Mouse (Mus musculus): Measurements from ENCODE around the gene Atp6v0a2. TPM values are rescaled to one million over a fixed set of nuclear protein-coding genes. Genes with fewer than 3 reads are reported as not detected.
A peak's percentile ranks its signal among the peaks of the same experiment; 100 is the strongest.
"Not testable (repeated sequence)": the region's sequence is repeated elsewhere in the genome, so short reads cannot be mapped to it uniquely, and the experiment has no call there.

The Atp6v0a2 gene
- 56.9 and 170 TPM in 2 replicates for polyA plus RNA-seq (2012; rRNA removed)

- Histone ChIP-seq H3K36me3 (ENCODE audit: control insufficient read depth, insufficient read depth, low read length) (peaks cover 7% of the 10 kb centered on the region), H3K27me3 (ENCODE audit: control insufficient read depth, insufficient read depth, low read length) (no peaks in the 10 kb centered on the region), H3K4me1 (ENCODE audit: control insufficient read depth, insufficient read depth, insufficient read length, low read length) (peaks cover 35% of the 10 kb centered on the region), H3K4me3 (ENCODE audit: low read depth, low read length) (peak within 1 kb of the TSS; percentile 92), H3K27ac (ENCODE audit: insufficient read depth, low read depth, low read length) (peak within 1 kb of the TSS; percentile 99)
- TF ChIP-seq POLR2A (IDR thresholded peaks at IDR 0.05; ENCODE audit: low read depth, low read length), result peak; percentile 63
- no peak for TF ChIP-seq CTCF (IDR thresholded peaks at IDR 0.05; ENCODE audit: extremely low read depth, insufficient read length, insufficient replicate concordance, low read depth, low read length)
- under 1% methylated on average over 58 of the region's 58 CpGs for WGBS
Observed at GRCm38 (mm10) chr5:124628448-124629363, at the start of gene Atp6v0a2. Atp6v0a2 (plus strand) TSS chr5:124628576.

GRCm38 (mm10) chr5:124578633-124579317 is 49.6 kb upstream of the Atp6v0a2 start, which contains the start of the genes Eif2b1 and Gtf2h3:
Eif2b1 (minus strand) TSS chr5:124579131.
Gtf2h3 (plus strand) TSS chr5:124579140.
- TF ChIP-seq POLR2A (IDR thresholded peaks at IDR 0.05; ENCODE audit: low read depth, low read length) (peak; percentile 78), CTCF (IDR thresholded peaks at IDR 0.05; ENCODE audit: extremely low read depth, insufficient read length, insufficient replicate concordance, low read depth, low read length) (no peak)
- H3K4me1 ChIP-seq (ENCODE audit: control insufficient read depth, insufficient read depth, insufficient read length, low read length), result peaks cover 7% of the 10 kb centered on the region; the same call in 1 of the 2 replicates
- WGBS, result 1% methylated on average over 51 of the region's 51 CpGs
- peak within 1 kb of the TSS; percentile 24; the same call in 1 of the 2 replicates for H3K27ac ChIP-seq (ENCODE audit: insufficient read depth, low read depth, low read length)
- peaks cover 25% of the 10 kb centered on the region for H3K36me3 ChIP-seq (ENCODE audit: control insufficient read depth, insufficient read depth, low read length)
- peak within 1 kb of the TSS; percentile 88 for H3K4me3 ChIP-seq (ENCODE audit: low read depth, low read length)
- no peaks in the 10 kb centered on the region for H3K27me3 ChIP-seq (ENCODE audit: control insufficient read depth, insufficient read depth, low read length)

DNA sequence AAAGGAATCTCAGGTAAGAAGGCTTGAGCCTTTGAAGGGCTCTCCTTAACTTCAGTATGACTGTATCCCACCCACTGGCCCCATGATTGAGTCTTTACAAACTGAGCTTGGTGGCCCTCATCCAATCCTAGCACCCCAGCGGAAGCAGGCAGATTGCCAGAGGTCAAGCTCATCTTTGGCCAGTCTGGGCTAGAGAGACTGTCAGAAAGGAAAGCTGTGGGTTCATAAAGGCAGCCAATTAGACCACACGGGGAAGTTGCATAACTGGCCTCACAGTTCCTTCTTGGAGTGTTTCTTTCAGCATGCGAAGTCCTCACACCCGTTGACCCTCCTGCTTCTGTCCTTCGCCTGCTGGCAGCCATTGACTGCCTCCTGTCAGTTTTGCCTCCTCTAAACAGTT is 45.9 kb upstream of the Atp6v0a2 start:
- Histone ChIP-seq H3K27ac (ENCODE audit: insufficient read depth, low read depth, low read length) (no peak overlapping the region), H3K4me3 (ENCODE audit: low read depth, low read length) (no peak overlapping the region), H3K27me3 (ENCODE audit: control insufficient read depth, insufficient read depth, low read length) (no peaks in the 10 kb centered on the region), H3K4me1 (ENCODE audit: control insufficient read depth, insufficient read depth, insufficient read length, low read length) (peaks cover 7% of the 10 kb centered on the region; the same call in 1 of the 2 replicates), H3K36me3 (ENCODE audit: control insufficient read depth, insufficient read depth, low read length) (peaks cover 20% of the 10 kb centered on the region)
- WGBS, result 75% methylated on average over 5 of the region's 5 CpGs
- no peak for TF ChIP-seq CTCF (IDR thresholded peaks at IDR 0.05; ENCODE audit: extremely low read depth, insufficient read length, insufficient replicate concordance, low read depth, low read length)
- no peak for TF ChIP-seq POLR2A (IDR thresholded peaks at IDR 0.05; ENCODE audit: low read depth, low read length)

GRCm38 (mm10) chr5:124592768-124593167 is 35.6 kb upstream of the Atp6v0a2 start:
- peaks cover 34% of the 10 kb centered on the region for H3K36me3 ChIP-seq (ENCODE audit: control insufficient read depth, insufficient read depth, low read length)
- WGBS, result 97% methylated on average over 3 of the region's 3 CpGs
- TF ChIP-seq POLR2A (IDR thresholded peaks at IDR 0.05; ENCODE audit: low read depth, low read length), result no peak
- no peak for TF ChIP-seq CTCF (IDR thresholded peaks at IDR 0.05; ENCODE audit: extremely low read depth, insufficient read length, insufficient replicate concordance, low read depth, low read length)

DNA sequence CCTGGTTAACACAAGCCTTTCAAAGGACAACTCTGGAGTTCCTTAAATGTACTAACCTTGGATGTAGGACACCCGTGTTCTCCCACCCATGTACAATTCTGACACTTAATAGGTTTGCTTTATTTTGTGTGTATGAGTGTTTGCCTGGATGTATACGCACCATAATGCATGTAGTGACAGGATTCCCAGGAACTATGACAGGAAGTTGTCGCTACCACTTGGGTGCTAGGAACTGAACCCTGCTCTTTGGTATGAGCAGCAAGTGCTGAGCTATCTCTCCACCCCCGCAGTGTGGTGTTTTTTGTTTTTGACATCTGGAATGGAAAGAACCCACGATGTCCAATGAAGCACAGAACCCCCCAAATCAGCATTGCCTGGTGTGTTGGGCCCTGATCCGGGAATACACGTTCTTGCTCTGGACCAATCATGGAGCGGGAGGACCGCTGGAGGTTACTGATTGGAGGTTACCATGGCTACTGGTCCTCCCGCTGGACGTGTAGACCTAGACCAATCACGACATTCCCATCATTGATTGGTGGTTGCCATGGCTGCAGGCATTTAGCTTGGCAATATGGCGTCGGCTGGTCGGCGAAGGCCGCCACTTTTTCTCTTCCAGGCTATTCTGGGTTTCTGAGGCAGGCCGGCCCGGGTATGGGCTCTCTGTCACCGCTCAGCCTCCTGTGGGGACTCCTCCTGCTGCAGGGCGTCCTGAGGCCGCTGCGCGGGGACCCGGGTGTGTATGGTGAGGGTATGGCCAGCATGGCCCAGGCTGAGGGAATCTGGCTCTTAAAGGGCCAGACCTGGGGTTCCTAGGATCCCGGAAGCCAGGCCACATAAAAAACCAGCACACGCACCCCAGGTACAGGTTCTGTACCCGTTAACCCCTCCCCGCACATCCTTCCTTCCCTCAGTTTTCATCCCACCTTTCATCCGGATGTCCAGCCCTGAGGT is 29.9 kb upstream of the Atp6v0a2 start:
- whole genome bisulfite sequencing, result 9% methylated on average over 30 of the region's 30 CpGs
- no peak overlapping the region for H3K27ac ChIP-seq (ENCODE audit: insufficient read depth, low read depth, low read length)
- peaks cover 9% of the 10 kb centered on the region for H3K36me3 ChIP-seq (ENCODE audit: control insufficient read depth, insufficient read depth, low read length)
- peaks cover 4% of the 10 kb centered on the region for H3K4me1 ChIP-seq (ENCODE audit: control insufficient read depth, insufficient read depth, insufficient read length, low read length)
- H3K27me3 ChIP-seq (ENCODE audit: control insufficient read depth, insufficient read depth, low read length), result no peaks in the 10 kb centered on the region
- TF ChIP-seq CTCF (IDR thresholded peaks at IDR 0.05; ENCODE audit: extremely low read depth, insufficient read length, insufficient replicate concordance, low read depth, low read length) (no peak), POLR2A (IDR thresholded peaks at IDR 0.05; ENCODE audit: low read depth, low read length) (no peak)
- H3K4me3 ChIP-seq (ENCODE audit: low read depth, low read length), result peak overlapping the region; percentile 76

More at GRCm38 (mm10) chr5:124592768-124593167, 35.6 kb upstream of the Atp6v0a2 start:
- Histone ChIP-seq H3K4me1 (ENCODE audit: control insufficient read depth, insufficient read depth, insufficient read length, low read length) (no peaks in the 10 kb centered on the region), H3K27ac (ENCODE audit: insufficient read depth, low read depth, low read length) (no peak overlapping the region), H3K4me3 (ENCODE audit: low read depth, low read length) (no peak overlapping the region), H3K27me3 (ENCODE audit: control insufficient read depth, insufficient read depth, low read length) (no peaks in the 10 kb centered on the region)

- not testable (repeated sequence) for H3K27ac ChIP-seq (ENCODE audit: insufficient read depth, low read depth, low read length); H3K4me3 ChIP-seq (ENCODE audit: low read depth, low read length); H3K4me1 ChIP-seq (ENCODE audit: control insufficient read depth, insufficient read depth, insufficient read length, low read length); H3K36me3 ChIP-seq (ENCODE audit: control insufficient read depth, insufficient read depth, low read length); H3K27me3 ChIP-seq (ENCODE audit: control insufficient read depth, insufficient read depth, low read length)
- 61% methylated on average over 8 of the region's 8 CpGs for WGBS
Observed at GRCm38 (mm10) chr5:124599726-124600125, 28.6 kb upstream of the Atp6v0a2 start.

Measured in small intestine, adult 2 months (tissue).